Mouse (Mus musculus) testis, postnatal 10 days (tissue): ENCODE data around the gene Lrrc66.
A peak's percentile ranks its signal among the peaks of the same experiment; 100 is the strongest.

Source experiments
- DNase-seq: peaks from one replicate; pipeline ENCODE4 v3.0.0; 2021; ENCODE audit warnings: low spot score

The Lrrc66 gene

GRCm38 (mm10) chr5:73632291-73632690 is at the start of gene Lrrc66:
Gene Lrrc66, minus strand, starts transcription at chr5:73632526.
- DNase-seq, result no peak

GRCm38 (mm10) chr5:73676626-73677025 is 44.3 kb upstream of the Lrrc66 start:
- DNase-seq, result no peak

DNA sequence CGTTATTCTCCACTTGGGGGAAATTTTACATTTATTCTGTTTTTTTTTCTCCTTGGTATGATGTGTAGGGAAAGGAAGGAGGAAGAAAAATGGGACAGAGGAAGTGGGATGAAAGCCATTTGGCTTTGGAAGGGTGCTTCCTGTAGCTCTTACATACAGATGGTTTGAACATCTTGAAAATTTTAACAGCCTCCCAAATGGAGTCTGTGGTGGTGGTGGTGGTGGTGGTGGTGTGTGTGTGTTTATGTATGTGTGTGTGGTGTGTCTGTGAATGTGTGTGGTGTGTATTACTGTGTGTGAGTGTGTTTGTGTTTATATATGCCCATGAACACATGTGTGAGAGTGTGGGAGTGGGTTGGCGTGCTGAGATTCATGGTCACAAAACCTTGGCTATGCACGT is 43.3 kb upstream of the Lrrc66 start:
- DNase-seq, result no peak

DNA sequence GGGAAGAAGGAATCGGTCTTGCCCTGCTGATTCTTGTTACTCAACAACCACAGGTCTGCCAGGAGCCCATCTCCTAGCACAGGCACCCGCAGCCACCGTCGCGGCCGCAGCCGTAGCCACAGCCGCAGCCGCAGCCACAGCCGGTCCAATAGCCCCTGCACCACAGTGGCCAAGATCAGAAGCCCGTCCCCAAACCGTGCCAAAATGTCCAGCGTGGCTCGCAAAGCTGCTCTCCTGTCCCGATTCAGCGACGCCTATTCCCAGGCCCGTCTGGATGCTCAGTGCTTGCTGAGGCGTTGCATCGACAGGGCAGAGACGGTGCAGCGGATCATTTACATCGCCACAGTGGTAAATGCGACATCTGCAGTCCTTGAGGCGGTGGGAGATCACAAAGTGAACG is 37.1 kb upstream of the Lrrc66 start:
- no peak for DNase-seq

- no peak for DNase-seq
Measured at GRCm38 (mm10) chr5:73667877-73668276, 35.6 kb upstream of the Lrrc66 start.

- no peak for DNase-seq
Measured at GRCm38 (mm10) chr5:73666695-73667094, 34.4 kb upstream of the Lrrc66 start.

DNA sequence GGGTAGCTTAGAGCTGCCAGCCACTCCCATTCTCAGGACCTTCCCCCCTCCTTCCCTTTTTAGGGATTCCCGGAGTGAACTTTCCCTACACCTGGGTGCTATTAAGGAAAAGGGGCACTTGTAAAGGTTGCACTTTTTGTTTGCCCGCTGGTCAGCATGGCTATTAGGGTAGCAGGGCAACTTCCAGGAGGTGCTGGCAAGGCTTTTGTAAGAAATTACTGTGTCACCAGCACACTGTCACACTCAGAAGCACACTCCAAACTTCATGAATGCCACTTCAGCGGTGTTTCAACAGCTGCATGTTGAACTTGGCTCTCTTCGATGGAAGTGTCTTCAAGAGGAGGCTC is 19.5 kb upstream of the Lrrc66 start:
- no peak for DNase-seq

DNA sequence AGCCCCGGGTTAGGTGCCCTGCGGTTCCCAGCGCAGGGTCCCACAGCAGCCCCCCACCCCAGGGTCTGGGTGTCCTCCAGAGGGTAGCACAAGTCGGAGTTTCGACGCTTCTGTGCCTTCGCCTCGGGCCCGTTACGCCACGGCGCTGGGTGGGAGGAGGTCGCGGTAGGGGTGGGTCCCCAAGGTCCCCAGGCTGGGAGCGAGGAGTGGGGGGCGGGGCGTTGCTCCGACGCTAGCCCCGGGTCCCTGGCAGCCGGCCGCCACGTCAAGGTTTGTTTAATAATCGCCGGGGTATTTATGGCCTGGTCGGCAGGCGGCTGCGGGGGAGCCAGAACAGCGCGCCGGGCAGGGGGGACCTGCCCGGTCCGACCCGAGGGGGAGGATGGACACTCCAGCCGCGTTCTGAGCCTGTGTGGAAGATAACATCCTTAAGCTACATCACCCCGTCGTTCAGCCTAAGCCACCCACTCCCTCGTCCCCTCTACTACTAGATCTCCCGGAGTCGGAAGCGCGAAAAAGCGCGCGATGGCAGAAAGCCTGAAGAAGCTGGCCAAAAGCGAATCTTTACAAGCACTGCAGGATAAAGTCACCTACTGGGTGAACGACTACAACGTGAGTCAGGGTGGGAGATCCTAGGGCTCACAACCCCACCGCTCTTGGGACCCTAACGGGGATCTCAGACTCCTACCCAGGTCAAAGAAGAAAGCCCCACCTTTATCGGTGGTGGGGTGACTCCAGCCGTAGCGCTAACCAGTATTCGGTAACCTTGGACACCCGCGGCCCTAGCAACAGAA is 18.9 kb upstream of the Lrrc66 start, which contains the start of gene Spata18:
Gene Spata18, plus strand, starts transcription at position 319 of the 794 bp plus-strand sequence.
- DNase-seq, result peak; percentile 66

DNA sequence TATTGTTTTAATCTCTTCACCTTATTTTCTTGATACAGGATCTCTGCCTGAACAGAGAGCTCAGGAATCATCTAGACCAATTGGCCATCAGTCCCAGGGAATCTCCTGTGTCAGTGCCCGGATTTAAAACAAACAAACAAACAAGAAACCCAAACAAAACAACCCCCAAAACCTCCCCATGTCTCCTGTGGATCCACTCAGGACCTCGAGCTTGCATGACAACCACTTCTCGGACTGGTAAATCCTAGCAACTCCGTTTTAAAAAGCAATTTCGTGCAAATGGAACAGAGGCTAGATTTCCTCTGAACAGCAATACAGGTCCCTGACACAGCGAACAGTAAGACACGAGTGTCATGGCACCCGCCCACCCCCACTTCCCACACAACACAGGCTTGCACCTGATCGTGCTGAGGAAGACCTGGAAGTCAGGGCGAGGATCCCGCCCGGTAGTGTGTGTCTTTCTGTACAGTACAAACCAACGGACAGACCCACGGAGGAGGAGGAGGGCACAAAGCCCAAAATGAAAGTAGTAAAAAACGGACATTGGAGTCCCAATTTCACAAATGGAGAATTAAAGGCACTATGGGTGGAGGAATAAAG is 18.1 kb upstream of the Lrrc66 start:
- peak; percentile 51 for DNase-seq

GRCm38 (mm10) chr5:73647261-73647900 is 15.1 kb upstream of the Lrrc66 start, which contains the start of gene Sgcb:
Gene Sgcb, minus strand, starts transcription at chr5:73647790.
- peak; percentile 94 for DNase-seq

- DNase-seq, result peak; percentile 59
Measured at GRCm38 (mm10) chr5:73642091-73642490, 9.8 kb upstream of the Lrrc66 start.

- no peak for DNase-seq
Measured at GRCm38 (mm10) chr5:73641058-73641457, 8.7 kb upstream of the Lrrc66 start.

DNA sequence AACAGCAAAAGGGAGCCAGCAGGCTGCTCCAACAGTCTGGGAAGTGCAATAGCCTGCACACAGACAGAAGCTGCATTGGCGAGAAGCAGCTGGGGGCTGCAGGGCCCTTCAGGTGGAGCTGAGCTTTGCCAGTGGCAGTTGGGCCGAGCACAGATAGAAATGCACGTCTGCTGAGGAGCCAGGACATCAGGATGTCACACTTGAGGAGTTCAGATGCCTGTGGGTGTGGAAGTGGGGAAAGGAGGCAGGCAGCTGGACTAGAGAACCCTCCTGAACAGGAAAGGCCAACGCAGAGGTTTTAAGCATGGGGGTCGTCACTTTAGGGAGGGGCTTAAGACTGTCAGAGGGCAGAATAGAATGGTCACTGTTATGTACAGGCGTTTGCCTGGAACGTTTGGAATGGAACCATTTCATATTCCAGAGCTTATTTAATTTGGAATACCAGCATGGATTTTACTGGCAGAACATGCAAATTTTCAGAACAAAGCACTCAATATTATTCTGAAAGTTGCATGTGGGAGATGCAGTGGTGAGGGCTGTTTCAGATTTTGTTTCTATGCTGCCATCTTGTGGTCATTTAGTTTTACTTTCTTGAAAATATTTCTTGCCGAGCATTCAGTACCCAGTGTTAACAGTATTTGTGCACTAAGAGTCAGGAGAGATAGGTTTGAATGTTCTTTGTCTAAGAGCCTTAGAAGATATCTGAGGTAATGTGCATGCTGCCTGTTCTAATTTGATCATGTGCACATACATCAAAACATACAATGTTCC is 5.2 kb upstream of the Lrrc66 start:
- DNase-seq, result no peak

DNA sequence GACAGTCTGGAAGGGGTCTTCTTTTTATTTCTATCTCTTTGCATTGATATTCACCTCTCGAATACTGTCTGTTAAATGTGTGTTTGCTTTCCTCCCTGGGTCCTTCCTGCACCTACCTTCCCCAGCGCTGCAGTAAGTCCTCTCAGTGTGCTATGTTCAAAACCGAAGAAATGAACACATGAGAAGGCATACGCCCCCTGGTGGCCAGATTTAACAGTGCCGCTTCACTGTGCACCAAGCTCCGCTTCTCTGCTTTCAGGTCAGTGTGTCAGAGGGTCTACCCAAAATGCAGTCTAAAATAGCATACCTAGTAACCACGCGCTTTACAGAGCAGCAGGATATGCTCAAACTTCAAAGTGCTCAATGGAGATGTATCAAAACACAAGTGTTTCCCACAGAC is 815 bp upstream of the Lrrc66 start:
- DNase-seq, result peak; percentile 88

- no peak for DNase-seq
Measured at GRCm38 (mm10) chr5:73631001-73631558, 1.2 kb downstream of the Lrrc66 start.

DNA sequence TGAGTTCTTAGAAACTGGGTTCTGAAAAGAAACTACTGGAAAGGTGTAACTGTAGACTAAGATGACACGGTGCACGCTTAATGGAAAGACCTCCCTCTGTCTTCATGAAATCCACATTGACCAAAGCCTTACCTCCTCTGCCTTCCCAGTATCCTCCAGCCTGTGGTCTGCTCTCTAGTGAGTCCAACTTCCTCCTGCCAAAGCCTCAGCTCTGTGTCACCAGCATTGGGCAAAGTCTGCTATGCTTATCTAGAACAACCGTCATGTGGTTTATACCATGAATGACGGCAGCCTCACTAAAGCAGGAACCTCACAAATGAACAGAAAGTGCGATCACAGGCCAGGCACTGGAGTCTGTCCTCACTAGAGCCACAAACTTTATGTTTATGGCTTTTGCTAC is 2.2 kb downstream of the Lrrc66 start:
- DNase-seq, result no peak

GRCm38 (mm10) chr5:73627991-73628390 is 4.3 kb downstream of the Lrrc66 start:
- DNase-seq, result no peak

GRCm38 (mm10) chr5:73627559-73627958 is 4.8 kb downstream of the Lrrc66 start:
- DNase-seq, result no peak

GRCm38 (mm10) chr5:73626842-73627241 is 5.5 kb downstream of the Lrrc66 start:
- no peak for DNase-seq

DNA sequence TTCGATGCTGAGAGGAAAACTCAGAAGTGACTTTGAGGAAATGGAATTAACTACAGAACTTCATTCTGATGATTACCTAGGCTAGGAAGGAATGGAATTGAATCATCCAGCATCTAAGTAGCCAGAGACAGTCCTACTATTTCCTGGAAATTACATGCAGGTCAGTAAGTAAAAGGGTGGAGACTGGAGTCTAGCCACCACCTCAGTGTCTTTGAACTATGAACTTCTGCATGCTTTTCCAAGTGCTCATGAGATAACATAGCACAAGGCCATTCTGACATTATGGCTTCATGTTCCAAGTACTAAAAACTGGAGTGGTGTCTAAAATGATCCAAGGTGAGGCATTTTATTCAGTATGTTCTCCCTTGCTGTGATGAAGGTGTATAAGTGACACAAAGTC is 6.8 kb downstream of the Lrrc66 start:
- no peak for DNase-seq

DNA sequence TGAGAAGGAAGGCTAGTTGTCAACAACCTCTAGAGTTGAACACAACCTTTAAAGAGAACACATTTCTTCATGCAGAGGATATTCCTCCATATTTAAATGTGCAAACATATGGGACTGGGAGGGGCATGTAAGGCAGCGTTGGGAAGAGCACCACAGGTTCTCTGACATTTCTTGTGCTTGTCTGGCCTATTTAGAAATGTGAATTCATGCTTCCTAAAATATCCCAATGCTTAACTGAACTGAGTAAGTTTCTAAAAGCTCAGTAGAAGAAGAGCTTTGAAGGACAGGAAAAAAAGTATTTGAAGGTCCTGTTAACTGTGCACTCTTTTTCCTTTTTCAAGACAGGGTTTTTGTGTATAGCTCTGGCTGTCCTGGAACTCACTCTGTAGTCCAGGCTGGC is 13.4 kb downstream of the Lrrc66 start:
- DNase-seq, result no peak

DNA sequence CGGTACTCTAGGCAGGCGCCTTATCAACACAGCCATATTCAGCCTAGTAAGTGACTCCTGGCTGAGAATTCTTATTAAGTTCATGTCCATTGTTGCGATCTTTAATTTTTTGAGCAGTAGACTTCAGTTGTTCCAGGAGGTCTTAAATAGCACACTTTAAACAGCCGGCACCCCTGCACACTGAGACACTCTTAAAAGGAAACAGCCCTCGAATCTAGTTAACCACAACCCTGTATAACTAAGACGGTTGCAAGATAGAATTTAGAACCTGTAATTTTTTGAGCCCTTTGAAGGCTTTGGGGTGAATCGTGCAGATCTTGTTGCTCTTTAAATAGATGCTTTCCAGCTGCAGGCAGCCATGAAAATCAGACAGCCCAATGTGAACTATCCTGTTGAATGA is 17.1 kb downstream of the Lrrc66 start:
- no peak for DNase-seq
